ENCODE assay signal across 26 mouse cellular contexts in the genomic region with DNA sequence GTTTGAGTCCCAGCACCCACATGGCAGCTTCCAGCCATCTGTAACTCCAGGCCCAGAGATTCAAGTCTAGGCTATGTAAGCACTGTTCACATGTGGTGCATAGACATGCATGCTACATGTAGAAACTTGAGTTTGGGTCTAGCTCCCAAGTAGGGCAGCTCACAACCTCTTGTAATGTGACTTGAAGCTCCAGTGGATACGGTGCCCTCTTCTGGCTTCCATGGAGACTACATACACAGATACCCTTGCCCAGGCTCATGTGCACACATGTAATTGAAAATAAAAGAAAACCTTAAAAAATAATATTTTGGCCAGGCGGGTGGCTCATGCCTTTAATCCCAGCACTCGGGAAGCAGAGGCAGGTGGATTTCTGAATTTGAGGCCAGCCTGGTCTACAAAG. TPM values are rescaled to one million over a fixed set of nuclear protein-coding genes. Genes with fewer than 3 reads are reported as not detected.
DNase-seq lines count a peak whose midpoint lies in the region; ATAC-seq and TF ChIP-seq lines count a peak whose summit lies in the region.
"Had no signal": no experiment of that assay in that cellular context is flagged by ENCODE, and none has a peak within 500 bp of the region (broad histone marks: within the 10 kb centered on the region; RNA-seq: fewer than 3 reads in every experiment).

No protein-coding gene starts in this region.

- no peaks in the 10 kb centered on the region for H3K36me3 ChIP-seq in lung, postnatal 0 days (ENCODE audit: insufficient read depth, low read length)
- H3K36me3 ChIP-seq in CH12.LX (replicated peaks in 1 of 2; ENCODE audit: control insufficient read depth in 1 of 2, insufficient read depth in 1 of 2, low read length in 1 of 2), result no peaks in the 10 kb centered on the region
- H3K36me3 ChIP-seq: embryonic facial prominence, embryonic 10.5 days; embryonic facial prominence, embryonic 15.5 days; heart, embryonic 10.5 days; heart, embryonic 15.5 days; midbrain, embryonic 12.5 days; neural tube, embryonic 15.5 days; stomach, embryonic 15.5 days had no signal

- no peak for TF ChIP-seq RAD21 in CH12.LX (IDR thresholded peaks at IDR 0.05; ENCODE audit: low read depth, low read length)

- no peak for DNase-seq in lung, postnatal 0 days (ENCODE audit: low spot score)
- DNase-seq in lung, adult 18-20 months, result no peak
- DNase-seq in CH12.LX (ENCODE audit: extremely low read depth), result peak; percentile 11
- peak; percentile 19 for DNase-seq in NIH3T3 (ENCODE audit: low read depth)
- no peak for DNase-seq in urinary bladder, postnatal 25 days (ENCODE audit: low spot score)
- no peak for DNase-seq in gastrocnemius, postnatal 4 days (ENCODE audit: low spot score in 2 of 2)
- DNase-seq: adrenal gland, postnatal 10 days; cerebellum, adult 18-20 months; cerebellum, postnatal 10 days; gastrocnemius, postnatal 14 days; heart, adult 11 months; kidney, adult 2 months; kidney, postnatal 10 days; lung, embryonic 14.5 days; right cerebral cortex, postnatal 25 days had no signal

- TF ChIP-seq POLR2A in CH12.LX (IDR thresholded peaks at IDR 0.05; ENCODE audit: low read depth, low read length), result no peak

- no peaks in the 10 kb centered on the region for H3K4me1 ChIP-seq in lung, postnatal 0 days (ENCODE audit: insufficient read depth, low read depth, low read length)
- H3K4me1 ChIP-seq in CH12.LX (ENCODE audit: control insufficient read depth in 1 of 2, insufficient read depth in 2 of 2), result peaks cover 3 to 20% of the 10 kb centered on the region in 2 experiments; a peak in 3 of 4 replicates
- H3K4me1 ChIP-seq: embryonic facial prominence, embryonic 10.5 days; embryonic facial prominence, embryonic 15.5 days; heart, embryonic 15.5 days; midbrain, embryonic 12.5 days; neural tube, embryonic 15.5 days; stomach, embryonic 15.5 days had no signal

- ATAC-seq in lung, postnatal 0 days, result no peak
- 0 out of 2 replicates have a peak, but pooled peaks have one; percentile 46 for ATAC-seq in erythroid progenitor cell, adult 5-6 weeks (replicated peaks; ENCODE audit: low FRiP score, poor library complexity, severe bottlenecking)
- ATAC-seq in megakaryocyte progenitor cell, adult 5-6 weeks (replicated peaks; ENCODE audit: poor library complexity), result no peak
- ATAC-seq: forebrain, embryonic 14.5 days; hindbrain, embryonic 16.5 days had no signal

- no peak for TF ChIP-seq EP300 in lung, postnatal 0 days (IDR thresholded peaks at IDR 0.05)
- no peak for TF ChIP-seq EP300 in CH12.LX (IDR thresholded peaks at IDR 0.05; ENCODE audit: low read length)

- H3K79me2 ChIP-seq in CH12.LX (replicated peaks; ENCODE audit: control insufficient read depth, extremely low read depth, insufficient read depth, poor library complexity, severe bottlenecking), result no peaks in the 10 kb centered on the region

- H3K9ac ChIP-seq in lung, postnatal 0 days (replicated peaks; ENCODE audit: low read depth), result no peak overlapping the region
- H3K9ac ChIP-seq in CH12.LX (ENCODE audit: insufficient read depth, low read depth), result no peak overlapping the region
- H3K9ac ChIP-seq: embryonic facial prominence, embryonic 15.5 days; heart, embryonic 15.5 days; lung, embryonic 14.5 days; midbrain, embryonic 12.5 days; neural tube, embryonic 15.5 days; stomach, embryonic 15.5 days had no signal

- TF ChIP-seq CTCF in lung, postnatal 0 days (IDR thresholded peaks at IDR 0.05), result 0 out of 2 replicates have a peak, but pooled peaks have one; percentile 7
- peak in 1 of 2 experiments; percentile 13; a peak in 1 of 4 replicates for TF ChIP-seq CTCF in CH12.LX (conservative IDR thresholded peaks at IDR 0.05 in 1 of 2, IDR thresholded peaks at IDR 0.05 in 1 of 2; ENCODE audit: low read depth in 2 of 2, low read length in 2 of 2)

- dilution Hi-C loops in CH12.LX (cut with MboI; ENCODE audit: extremely low pct_ligation_motif_present, extremely low pct_unique_long_range_greater_than_20kb, low sequenced_read_pairs), result no loop called here

- no peaks in the 10 kb centered on the region for H3K27me3 ChIP-seq in lung, postnatal 0 days (replicated peaks; ENCODE audit: insufficient read depth, low read length)
- H3K27me3 ChIP-seq in CH12.LX (replicated peaks), result no peaks in the 10 kb centered on the region
- H3K27me3 ChIP-seq: embryonic facial prominence, embryonic 15.5 days; heart, embryonic 15.5 days; midbrain, embryonic 12.5 days; neural tube, embryonic 15.5 days; stomach, embryonic 15.5 days had no signal

- H3K4me2 ChIP-seq in lung, postnatal 0 days (replicated peaks; ENCODE audit: low read depth, low read length), result no peak overlapping the region
- H3K4me2 ChIP-seq in CH12.LX (ENCODE audit: insufficient read depth, low read depth, poor library complexity, severe bottlenecking), result no peak overlapping the region
- H3K4me2 ChIP-seq: embryonic facial prominence, embryonic 15.5 days; heart, embryonic 15.5 days; lung, embryonic 14.5 days; midbrain, embryonic 12.5 days; neural tube, embryonic 15.5 days; stomach, embryonic 15.5 days had no signal

- no peak overlapping the region for H3K27ac ChIP-seq in lung, postnatal 0 days (ENCODE audit: low read length)
- H3K27ac ChIP-seq in CH12.LX (ENCODE audit: insufficient read depth, low read depth), result no peak overlapping the region
- H3K27ac ChIP-seq: embryonic facial prominence, embryonic 10.5 days; embryonic facial prominence, embryonic 15.5 days; heart, embryonic 10.5 days; heart, embryonic 15.5 days; midbrain, embryonic 12.5 days; neural tube, embryonic 15.5 days; stomach, embryonic 15.5 days had no signal

- no peaks in the 10 kb centered on the region for H3K9me3 ChIP-seq in lung, postnatal 0 days (ENCODE audit: low read length)
- H3K9me3 ChIP-seq in CH12.LX (replicated peaks; ENCODE audit: low read length), result no peaks in the 10 kb centered on the region
- H3K9me3 ChIP-seq: embryonic facial prominence, embryonic 10.5 days; embryonic facial prominence, embryonic 15.5 days; heart, embryonic 10.5 days; heart, embryonic 15.5 days; midbrain, embryonic 12.5 days; neural tube, embryonic 15.5 days; stomach, embryonic 15.5 days had no signal

- no peak overlapping the region for H3K4me3 ChIP-seq in lung, postnatal 0 days (ENCODE audit: low read depth, low read length)
- H3K4me3 ChIP-seq in CH12.LX (replicated peaks in 1 of 3; ENCODE audit: low read depth in 2 of 3, low read length in 2 of 3, poor library complexity in 1 of 3), result no peak overlapping the region
- H3K4me3 ChIP-seq: embryonic facial prominence, embryonic 10.5 days; embryonic facial prominence, embryonic 15.5 days; heart, embryonic 10.5 days; heart, embryonic 15.5 days; midbrain, embryonic 12.5 days; neural tube, embryonic 15.5 days; stomach, embryonic 15.5 days had no signal

- in situ Hi-C loops in CH12.LX (cut with MboI; ENCODE audit: low pct_ligation_motif_present, low pct_unique_long_range_greater_than_20kb, low sequenced_read_pairs), result no loop called here

- 95% methylated on average over 3 of the region's 3 CpGs for WGBS in lung, postnatal 0 days

TF ChIP-seq in CH12.LX, 34 proteins besides CTCF, POLR2A, EP300 and RAD21:
- no peak for TF ChIP-seq USF1 (IDR thresholded peaks at IDR 0.05; ENCODE audit: low read depth, low read length)
- TF ChIP-seq UBTF (IDR thresholded peaks at IDR 0.05; ENCODE audit: low read depth, low read length), result no peak
- no peak for TF ChIP-seq JUN (IDR thresholded peaks at IDR 0.05; ENCODE audit: insufficient read depth, low read depth, low read length)
- TF ChIP-seq MAFK (IDR thresholded peaks at IDR 0.05; ENCODE audit: insufficient replicate concordance, low read length), result no peak
- no peak for TF ChIP-seq MAZ (IDR thresholded peaks at IDR 0.05; ENCODE audit: low read depth, low read length)
TF ChIP-seq in CH12.LX: peak in this region for 0.

RNA-seq across cellular contexts. Expression of a gene that starts 21.8 kb away (rescaled TPM):
- 2.8 and 3.3 TPM in 2 replicates for polyA plus RNA-seq in lung, postnatal 0 days (2015; fragmentation: Nextera tagmentation; extraction: Ambion mirVana)
- total RNA-seq in CH12.LX (2012; rRNA removed), result 1.6 and 1.7 TPM in 2 replicates
- 3.2 and 4.4 TPM in 2 replicates for total RNA-seq in CH12.LX (2014; rRNA removed)
- polyA plus RNA-seq in CH12.LX (2012; ENCODE audit: insufficient read length, low read depth), result 1.9 and 2.0 TPM in 2 replicates
- 6.5 and 9.2 TPM in 2 replicates for total RNA-seq in erythroid progenitor cell, adult 5-6 weeks (2015; ENCODE audit: low replicate concordance)
- total RNA-seq in erythroid progenitor cell, adult 5-6 weeks (2017; ENCODE audit: low replicate concordance), result 11.9 and 13.0 TPM in 2 replicates
- total RNA-seq in megakaryocyte progenitor cell, adult 5-6 weeks (2015), result 1.7 and 2.0 TPM in 2 replicates
- total RNA-seq in megakaryocyte progenitor cell, adult 5-6 weeks (2017), result 3.0 TPM in 2 replicates
- 1 to 10 TPM; 6.5 to 6.9 TPM for total RNA-seq in gastrocnemius, postnatal 4 days (2021)

RNA-seq across cellular contexts. Expression of a gene that starts 39.2 kb away (rescaled TPM):
- polyA plus RNA-seq in lung, postnatal 0 days (2015; fragmentation: Nextera tagmentation; extraction: Ambion mirVana), result 1.9 and 2.3 TPM in 2 replicates
- total RNA-seq in CH12.LX (2012; rRNA removed) (15.1 and 23.2 TPM in 2 replicates), CH12.LX (2014; rRNA removed) (38.3 and 41.3 TPM in 2 replicates)
- polyA plus RNA-seq in CH12.LX (2012; ENCODE audit: insufficient read length, low read depth), result 32.9 and 34.9 TPM in 2 replicates
- total RNA-seq in erythroid progenitor cell, adult 5-6 weeks (2015; ENCODE audit: low replicate concordance), result 4.0 and 8.0 TPM in 2 replicates
- 9.1 and 9.2 TPM in 2 replicates for total RNA-seq in erythroid progenitor cell, adult 5-6 weeks (2017; ENCODE audit: low replicate concordance)
- 14.5 and 15.8 TPM in 2 replicates for total RNA-seq in megakaryocyte progenitor cell, adult 5-6 weeks (2015)
- total RNA-seq in megakaryocyte progenitor cell, adult 5-6 weeks (2017), result 35.0 and 45.5 TPM in 2 replicates
- 1 to 10 TPM; 8.9 to 9.4 TPM for total RNA-seq in gastrocnemius, postnatal 4 days (2021)

Comparison
In these comparisons a context has a peak if more than half of its experiments do, and no peak if none do; other contexts are left out.
1. DNase-seq: peak in CH12.LX (single experiment) and NIH3T3 (single experiment); none in lung, postnatal 0 days (single experiment), lung, adult 18-20 months (0 of 2), urinary bladder, postnatal 25 days (single experiment) and gastrocnemius, postnatal 4 days (0 of 2).